In the genomic region with DNA sequence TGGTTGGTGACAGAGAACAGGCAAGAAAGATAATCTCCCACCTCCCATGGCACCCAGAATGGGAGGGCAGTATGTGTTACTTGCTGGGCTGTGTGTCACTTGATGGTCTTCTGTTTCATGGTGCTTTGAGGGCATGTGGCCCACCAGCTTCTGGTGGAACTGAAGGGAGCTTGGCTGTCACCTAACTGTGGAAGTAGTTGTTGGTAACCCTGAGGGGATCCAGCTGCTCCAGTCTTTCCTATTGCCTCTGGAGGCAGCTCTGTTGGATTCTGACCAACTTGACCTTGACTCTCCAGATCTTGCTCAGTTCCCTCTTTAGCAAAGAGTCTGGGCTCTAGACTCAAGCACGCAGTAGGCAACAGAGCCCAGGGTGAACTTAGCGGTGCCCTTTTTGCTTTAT, we compare ENCODE assay signal across 23 mouse cellular contexts.
DNase-seq lines count a peak whose midpoint lies in the region; ATAC-seq and TF ChIP-seq lines count a peak whose summit lies in the region.
"Had no signal": no experiment of that assay in that cellular context is flagged by ENCODE, and none has a peak within 500 bp of the region (broad histone marks: within the 10 kb centered on the region; RNA-seq: fewer than 3 reads in every experiment).

No protein-coding gene starts in this region.

- DNase-seq in heart, adult 11 months, result peak; percentile 62
- DNase-seq in lung, adult 2 months, result no peak
- peak; percentile 23 for DNase-seq in lung, postnatal 25 days (ENCODE audit: low spot score)
- DNase-seq in left cerebral cortex, adult 2 months (ENCODE audit: extremely low spot score in 1 of 2, low spot score in 2 of 2), result no peak
- DNase-seq in midbrain, postnatal 0 days (ENCODE audit: low spot score), result no peak
- DNase-seq: adrenal gland, adult 8-10 months; adrenal gland, postnatal 14 days; adrenal gland, postnatal 36 days; B cell, adult 2 months; cerebellum, adult 11-12 months; cerebellum, adult 2 months; cerebellum, adult 9-10 months; cerebellum, postnatal 10 days; cerebellum, postnatal 25 days had no signal

- no peak overlapping the region for H3K4me3 ChIP-seq in heart, embryonic 11.5 days (ENCODE audit: low read depth, low read length)
- H3K4me3 ChIP-seq in lung, embryonic 16.5 days (ENCODE audit: low read length), result no peak overlapping the region
- no peak overlapping the region for H3K4me3 ChIP-seq in lung, adult 2 months (replicated peaks; ENCODE audit: extremely low read depth, low read depth, low read length)
- no peak overlapping the region for H3K4me3 ChIP-seq in left cerebral cortex, adult 2 months
- no peak overlapping the region for H3K4me3 ChIP-seq in midbrain, postnatal 0 days (ENCODE audit: low read depth, low read length)
- H3K4me3 ChIP-seq: embryonic facial prominence, embryonic 10.5 days; embryonic facial prominence, embryonic 12.5 days; forebrain, embryonic 13.5 days had no signal

- WGBS in heart, embryonic 11.5 days (ENCODE audit: insufficient replicate concordance), result 82% methylated on average over 2 of the region's 2 CpGs
- WGBS in lung, embryonic 16.5 days, result 75% methylated on average over 2 of the region's 2 CpGs
- WGBS in lung, adult 2 months, result 80% methylated on average over 2 of the region's 2 CpGs
- WGBS in midbrain, postnatal 0 days, result 91% methylated on average over 2 of the region's 2 CpGs

- no peak overlapping the region for H3K4me2 ChIP-seq in heart, embryonic 11.5 days
- H3K4me2 ChIP-seq in lung, embryonic 16.5 days (ENCODE audit: low read depth, low read length), result no peak overlapping the region
- H3K4me2 ChIP-seq in midbrain, postnatal 0 days (ENCODE audit: low read depth, low read length, poor library complexity, severe bottlenecking), result no peak overlapping the region
- H3K4me2 ChIP-seq: embryonic facial prominence, embryonic 12.5 days; forebrain, embryonic 13.5 days had no signal

- intact Hi-C loops in left cerebral cortex, adult 2 months (cut with DNase I), result no loop called here

- ATAC-seq in heart, embryonic 11.5 days (replicated peaks; ENCODE audit: insufficient number of reproducible peaks, low FRiP score, low TSS enrichment), result no peak
- peak; percentile 54 for ATAC-seq in lung, embryonic 16.5 days (ENCODE audit: low read depth)
- ATAC-seq in midbrain, postnatal 0 days (ENCODE audit: low FRiP score), result no peak
- ATAC-seq: activated CD4-positive, CD25-positive, alpha-beta regulatory T cell, adult 4 months; CD4-positive, CD25-positive, alpha-beta regulatory T cell, adult 4 months; forebrain, embryonic 13.5 days; Patski had no signal

- no peak for TF ChIP-seq POLR2A in lung, adult 2 months (IDR thresholded peaks at IDR 0.05; ENCODE audit: borderline replicate concordance, extremely low read depth, low read depth, low read length)

- H3K4me1 ChIP-seq in heart, embryonic 11.5 days (ENCODE audit: control insufficient read depth, insufficient read depth, low read length), result no peaks in the 10 kb centered on the region
- H3K4me1 ChIP-seq in lung, embryonic 16.5 days (replicated peaks; ENCODE audit: control insufficient read depth, insufficient read depth, low read length), result no peaks in the 10 kb centered on the region
- no peaks in the 10 kb centered on the region for H3K4me1 ChIP-seq in lung, adult 2 months (ENCODE audit: control insufficient read depth, insufficient read depth, low read length)
- no peaks in the 10 kb centered on the region for H3K4me1 ChIP-seq in midbrain, postnatal 0 days (ENCODE audit: insufficient read depth, low read length)
- H3K4me1 ChIP-seq: embryonic facial prominence, embryonic 10.5 days; embryonic facial prominence, embryonic 12.5 days; forebrain, embryonic 13.5 days had no signal

- no peak overlapping the region for H3K27ac ChIP-seq in heart, embryonic 11.5 days (ENCODE audit: low read depth, low read length)
- no peak overlapping the region for H3K27ac ChIP-seq in lung, embryonic 16.5 days (ENCODE audit: low read length)
- no peak overlapping the region for H3K27ac ChIP-seq in left cerebral cortex, adult 2 months
- H3K27ac ChIP-seq in midbrain, postnatal 0 days (ENCODE audit: low read depth, low read length), result no peak overlapping the region
- H3K27ac ChIP-seq: embryonic facial prominence, embryonic 10.5 days; embryonic facial prominence, embryonic 12.5 days; forebrain, embryonic 13.5 days had no signal

- no peak overlapping the region for H3K9ac ChIP-seq in heart, embryonic 11.5 days (ENCODE audit: low read depth, low read length)
- H3K9ac ChIP-seq in lung, embryonic 16.5 days (ENCODE audit: low read length), result no peak overlapping the region
- H3K9ac ChIP-seq in midbrain, postnatal 0 days (replicated peaks; ENCODE audit: low read length, poor library complexity, severe bottlenecking), result no peak overlapping the region
- H3K9ac ChIP-seq: embryonic facial prominence, embryonic 12.5 days; forebrain, embryonic 13.5 days had no signal

- no peaks in the 10 kb centered on the region for H3K36me3 ChIP-seq in heart, embryonic 11.5 days (ENCODE audit: control insufficient read depth, insufficient read depth, low read length)
- H3K36me3 ChIP-seq in lung, embryonic 16.5 days (ENCODE audit: control insufficient read depth, insufficient read depth, low read length), result no peaks in the 10 kb centered on the region
- no peaks in the 10 kb centered on the region for H3K36me3 ChIP-seq in midbrain, postnatal 0 days (ENCODE audit: insufficient read depth, low read length)
- H3K36me3 ChIP-seq: embryonic facial prominence, embryonic 10.5 days; embryonic facial prominence, embryonic 12.5 days; G1E had no signal

- H3K27me3 ChIP-seq in heart, embryonic 11.5 days (ENCODE audit: control insufficient read depth, insufficient read depth, low read length), result no peaks in the 10 kb centered on the region
- H3K27me3 ChIP-seq in lung, embryonic 16.5 days (ENCODE audit: control insufficient read depth, insufficient read depth, low read depth, low read length), result no peaks in the 10 kb centered on the region
- no peaks in the 10 kb centered on the region for H3K27me3 ChIP-seq in midbrain, postnatal 0 days (ENCODE audit: insufficient read depth, low read length)
- H3K27me3 ChIP-seq: embryonic facial prominence, embryonic 12.5 days; forebrain, embryonic 13.5 days; Patski had no signal

- no peak for TF ChIP-seq CTCF in lung, adult 2 months (IDR thresholded peaks at IDR 0.05; ENCODE audit: insufficient read depth, low read length)
- TF ChIP-seq CTCF in left cerebral cortex, adult 2 months (IDR thresholded peaks at IDR 0.05), result no peak
- no peak for TF ChIP-seq CTCF in midbrain, postnatal 0 days (IDR thresholded peaks at IDR 0.05)

- no peaks in the 10 kb centered on the region for H3K9me3 ChIP-seq in heart, embryonic 11.5 days (replicated peaks; ENCODE audit: control insufficient read depth, low read length)
- H3K9me3 ChIP-seq in lung, embryonic 16.5 days (ENCODE audit: control insufficient read depth, low read length), result no peaks in the 10 kb centered on the region
- no peaks in the 10 kb centered on the region for H3K9me3 ChIP-seq in midbrain, postnatal 0 days (ENCODE audit: low read length)
- H3K9me3 ChIP-seq: embryonic facial prominence, embryonic 10.5 days; embryonic facial prominence, embryonic 12.5 days; forebrain, embryonic 13.5 days had no signal

Comparison
In these comparisons a context has a peak if more than half of its experiments do, and no peak if none do; other contexts are left out.
1. DNase-seq: peak in heart, adult 11 months (single experiment) and lung, postnatal 25 days (single experiment); none in lung, adult 2 months (single experiment), left cerebral cortex, adult 2 months (0 of 2) and midbrain, postnatal 0 days (single experiment).